Mouse (Mus musculus) macrophage (primary cell): Measurements from ENCODE around the gene Fam111a. TPM values are rescaled to one million over a fixed set of nuclear protein-coding genes. Genes with fewer than 3 reads are reported as not detected.

ENCODE experiments used
- H3K27ac ChIP-seq: fragments of 350-480 bp; formaldehyde crosslinking; 2 replicates; pipeline ENCODE4 v1.9.0; 2021
- H3K36me3 ChIP-seq: fragments of 350-480 bp; formaldehyde crosslinking; 2 replicates; pipeline ENCODE4 v1.9.0; 2021; ENCODE audit errors: inconsistent target
- H3K4me3 ChIP-seq: fragments of 350-480 bp; formaldehyde crosslinking; 2 replicates; pipeline ENCODE4 v1.9.0; 2021; ENCODE audit errors: inconsistent target
- H3K79me2 ChIP-seq: fragments of 350-480 bp; formaldehyde crosslinking; 2 replicates; pipeline ENCODE4 v1.9.0; 2021; ENCODE audit errors: inconsistent target
- WGBS: methylation state at CpG from one replicate; pipeline ENCODE4 v1.1.7; 2026; ENCODE audit warnings: inconsistent platforms; ENCODE audit not compliant: missing documents; 5-methylcytosine and 5-hydroxymethylcytosine counted together
- polyA plus RNA-seq: library from polyadenylated mRNA; stranded (reverse); fragments of 250-400 nt; gene quantifications from 3 replicates; pipeline ENCODE4 v1.2.4, GENCODE M21; 2018; ENCODE audit warnings: inconsistent platforms

The Fam111a gene
- polyA plus RNA-seq, 1 experiment from 2014 or later, result 125 TPM

DNA sequence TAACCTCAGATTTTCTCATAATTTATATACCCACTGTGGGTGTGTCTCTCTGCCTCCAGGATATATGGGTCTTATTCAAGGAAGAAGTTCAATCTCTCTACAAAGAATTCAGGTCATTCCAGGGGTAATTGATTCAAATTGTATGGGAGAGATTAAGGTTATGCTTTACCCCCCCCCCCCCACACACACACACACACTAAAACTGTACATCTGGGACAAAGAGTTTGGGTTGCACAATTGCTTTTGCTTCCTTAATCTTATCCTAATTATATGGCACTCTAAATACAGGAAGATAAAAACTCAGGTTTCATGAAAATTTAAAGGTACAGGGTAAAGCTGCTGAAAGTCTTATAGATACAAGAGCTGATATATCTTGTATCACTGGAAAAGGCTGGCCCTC lies 8.4 kb upstream of the Fam111a start:
- 0 out of 2 replicates have a peak, but pooled peaks cover 5% of the 10 kb centered on the region for H3K36me3 ChIP-seq
- no peak overlapping the region for H3K4me3 ChIP-seq
- H3K79me2 ChIP-seq, result peaks cover 27% of the 10 kb centered on the region; the same call in 1 of the 2 replicates
- no peak overlapping the region for H3K27ac ChIP-seq

DNA sequence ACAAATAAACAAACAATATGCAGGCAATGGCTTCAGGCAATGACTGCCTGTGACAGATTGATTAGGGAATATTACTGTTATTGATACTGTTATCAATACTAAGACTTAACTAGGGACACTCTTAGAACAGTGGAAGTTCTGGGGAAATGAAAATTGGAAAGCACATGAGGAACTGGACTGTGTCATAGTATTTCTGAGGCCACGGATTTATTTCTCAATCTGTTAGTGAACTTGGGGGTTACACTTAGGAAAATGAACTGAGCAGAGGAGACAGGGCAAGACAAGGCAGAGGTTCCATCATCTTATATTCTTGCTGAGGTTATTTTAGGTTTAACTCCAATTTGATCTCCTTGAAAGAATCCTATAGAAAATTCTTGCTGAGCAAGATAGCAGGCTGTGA lies 5.6 kb upstream of the Fam111a start:
- WGBS, result 8% methylated on average over 1 of the region's 1 CpGs
- H3K36me3 ChIP-seq, result no peaks in the 10 kb centered on the region

DNA sequence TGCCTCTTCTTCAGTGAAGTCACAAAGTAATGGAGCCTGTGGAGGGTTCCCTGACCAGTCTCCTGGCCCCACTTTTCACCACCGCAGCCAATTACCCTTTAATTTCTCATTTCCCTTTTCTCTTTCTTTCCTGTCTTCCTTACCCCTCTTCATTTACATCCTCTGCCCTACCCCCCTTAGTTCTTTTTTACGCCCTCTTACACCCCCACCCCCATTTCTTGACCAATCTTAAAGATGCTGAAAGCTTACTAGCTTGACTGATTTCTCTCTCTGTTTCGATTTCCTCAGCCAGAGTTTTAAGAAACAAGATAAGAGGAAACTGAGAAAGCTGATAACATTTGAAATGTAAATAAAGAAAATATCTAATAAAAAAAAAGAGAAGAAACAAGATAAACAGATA lies 4.8 kb upstream of the Fam111a start:
- Histone ChIP-seq H3K4me3 (no peak overlapping the region), H3K27ac (no peak overlapping the region), H3K79me2 (peaks cover 27% of the 10 kb centered on the region; the same call in 1 of the 2 replicates), H3K36me3 (no peaks in the 10 kb centered on the region)
- 55% methylated on average over 3 of the region's 3 CpGs for WGBS

More for the DNA sequence above, 5.6 kb upstream of the Fam111a start:
- Histone ChIP-seq H3K4me3 (no peak overlapping the region), H3K79me2 (peaks cover 27% of the 10 kb centered on the region; the same call in 1 of the 2 replicates), H3K27ac (no peak overlapping the region)

DNA sequence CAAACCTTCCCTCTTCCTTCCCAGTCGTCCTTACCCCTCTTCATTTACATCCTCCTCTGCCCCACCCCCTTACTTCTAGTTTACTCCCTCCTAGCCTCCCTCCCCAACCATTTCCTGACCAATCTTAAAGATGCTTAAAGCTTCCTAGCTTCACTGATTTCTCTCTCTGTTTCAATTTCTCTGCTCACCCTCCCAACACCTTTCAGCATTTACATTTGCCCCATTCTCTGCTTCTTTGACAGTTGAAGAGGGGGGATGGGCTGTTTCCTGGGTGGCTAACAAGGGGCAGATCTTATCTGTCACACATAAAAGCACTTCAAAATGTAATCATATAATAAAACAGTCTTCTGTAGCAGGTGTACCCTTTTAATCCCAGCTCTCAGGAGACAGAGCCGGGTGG lies 3.9 kb upstream of the Fam111a start:
- Histone ChIP-seq H3K79me2 (peaks cover 27% of the 10 kb centered on the region; the same call in 1 of the 2 replicates), H3K36me3 (no peaks in the 10 kb centered on the region), H3K4me3 (no peak overlapping the region), H3K27ac (no peak overlapping the region)
- WGBS, result 75% methylated on average over 1 of the region's 2 CpGs

DNA sequence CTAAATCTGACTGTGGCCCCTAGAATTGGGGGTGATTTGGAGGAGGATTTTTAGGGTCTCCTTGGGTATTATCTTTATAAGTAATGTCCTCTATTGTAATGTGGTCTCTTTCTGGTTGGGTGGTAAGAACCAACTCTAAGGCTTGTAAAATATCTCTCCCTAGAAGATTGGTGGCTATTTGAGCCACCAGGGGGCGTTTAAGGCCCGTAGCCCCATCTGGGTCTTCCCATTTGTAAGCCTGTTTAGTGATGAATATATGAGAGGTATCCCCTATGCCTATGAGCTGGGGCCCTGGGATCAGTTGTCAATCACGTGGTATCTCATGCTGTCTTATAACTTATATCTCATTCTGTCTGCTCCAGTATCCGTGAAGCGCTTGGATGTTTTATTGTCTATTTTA lies 3.6 kb downstream of the Fam111a start:
- Histone ChIP-seq H3K36me3 (no peaks in the 10 kb centered on the region), H3K4me3 (no peak overlapping the region), H3K79me2 (no peaks in the 10 kb centered on the region), H3K27ac (no peak overlapping the region)
- WGBS, result 78% methylated on average over 5 of the region's 5 CpGs

DNA sequence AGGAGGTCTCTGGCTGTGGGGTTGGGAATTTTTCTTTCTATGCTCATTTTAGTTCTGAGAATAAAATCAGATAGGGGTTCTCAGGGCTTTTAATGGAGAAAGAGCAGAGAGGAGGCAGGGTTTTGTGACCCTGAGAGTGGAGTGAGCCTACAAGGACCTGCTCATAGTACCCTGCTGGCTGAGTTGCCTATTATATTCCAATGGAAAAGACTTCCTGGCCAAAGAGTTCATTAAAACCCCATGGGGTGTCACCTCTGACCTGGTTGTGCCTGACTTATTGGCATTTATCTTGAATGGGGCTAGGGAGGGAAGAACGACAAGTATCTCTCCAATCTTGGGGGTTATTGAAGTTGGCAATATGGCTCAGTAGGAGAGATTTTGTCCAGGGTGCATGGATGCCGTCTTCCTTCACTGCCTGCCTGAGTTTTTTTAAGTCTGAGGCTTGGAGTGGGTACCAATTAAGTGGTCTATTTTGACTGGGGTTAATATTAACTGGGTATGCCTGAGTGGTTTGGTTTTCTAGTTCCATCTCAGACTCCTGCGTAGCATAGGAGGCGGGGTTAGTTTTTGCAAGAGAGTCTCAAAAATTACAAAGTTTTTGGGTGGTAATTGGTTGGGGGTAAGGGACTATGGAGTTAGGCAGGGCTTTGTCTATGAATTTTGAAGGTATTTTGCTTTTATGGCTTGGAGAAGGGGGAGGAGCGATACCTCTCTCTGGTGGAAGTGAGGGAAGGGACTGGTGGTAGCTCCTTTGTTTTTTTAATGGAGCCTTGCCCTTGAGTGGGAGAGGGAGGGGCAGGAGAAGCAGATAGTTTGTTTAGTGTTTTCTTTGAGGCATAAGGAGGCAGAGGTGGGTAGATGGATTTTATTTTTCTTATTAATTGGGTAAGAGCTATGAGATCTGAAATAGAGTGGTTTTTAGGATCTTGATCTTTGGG lies 4.7 kb downstream of the Fam111a start:
- H3K36me3 ChIP-seq, result no peaks in the 10 kb centered on the region
- no peak overlapping the region for H3K27ac ChIP-seq
- H3K79me2 ChIP-seq, result no peaks in the 10 kb centered on the region
- 94% methylated on average over 5 of the region's 5 CpGs for WGBS
- H3K4me3 ChIP-seq, result no peak overlapping the region

DNA sequence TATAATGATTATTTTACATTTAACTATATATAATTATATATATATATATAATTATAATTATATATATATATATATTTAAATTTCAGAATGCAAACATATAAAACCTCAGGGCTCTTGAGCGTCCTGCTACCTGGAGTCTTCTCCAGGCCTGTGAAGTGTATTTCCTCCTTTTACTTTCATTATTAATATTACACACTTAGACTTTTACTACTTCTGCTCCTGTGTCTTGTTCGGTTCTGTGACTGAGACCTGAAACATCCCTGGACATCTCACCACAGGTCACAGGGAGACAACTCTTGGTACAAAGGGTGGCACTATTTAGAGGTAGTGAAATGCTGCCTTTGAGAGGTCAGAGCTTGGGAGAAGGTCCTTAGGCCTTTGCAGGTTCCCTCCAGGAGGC lies 10.8 kb downstream of the Fam111a start:
- Histone ChIP-seq H3K27ac (no peak overlapping the region), H3K79me2 (no peaks in the 10 kb centered on the region), H3K4me3 (no peak overlapping the region), H3K36me3 (no peaks in the 10 kb centered on the region)
- 50% methylated on average over 1 of the region's 2 CpGs for WGBS

DNA sequence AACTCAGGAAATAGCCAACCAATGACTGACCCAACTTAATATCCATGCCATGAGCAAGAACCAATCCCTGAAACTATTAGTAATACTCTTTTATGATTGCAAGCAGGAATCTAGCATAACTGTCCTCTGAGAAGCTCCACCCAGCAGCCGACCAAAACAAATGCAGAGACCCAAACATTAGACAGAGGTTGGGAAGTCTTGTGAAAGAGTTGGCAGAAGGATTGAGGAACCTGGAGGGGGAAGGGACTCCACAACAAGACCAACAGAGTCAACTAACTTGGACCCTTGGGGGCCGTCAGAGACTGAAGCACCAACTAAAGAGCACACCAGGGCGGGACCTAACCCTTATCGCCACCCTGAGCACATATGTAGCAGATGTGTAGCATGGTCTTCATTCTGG lies 12.7 kb downstream of the Fam111a start:
- no peaks in the 10 kb centered on the region for H3K79me2 ChIP-seq
- 51% methylated on average over 4 of the region's 4 CpGs for WGBS
- H3K27ac ChIP-seq, result no peak overlapping the region
- no peaks in the 10 kb centered on the region for H3K36me3 ChIP-seq
- H3K4me3 ChIP-seq, result no peak overlapping the region

DNA sequence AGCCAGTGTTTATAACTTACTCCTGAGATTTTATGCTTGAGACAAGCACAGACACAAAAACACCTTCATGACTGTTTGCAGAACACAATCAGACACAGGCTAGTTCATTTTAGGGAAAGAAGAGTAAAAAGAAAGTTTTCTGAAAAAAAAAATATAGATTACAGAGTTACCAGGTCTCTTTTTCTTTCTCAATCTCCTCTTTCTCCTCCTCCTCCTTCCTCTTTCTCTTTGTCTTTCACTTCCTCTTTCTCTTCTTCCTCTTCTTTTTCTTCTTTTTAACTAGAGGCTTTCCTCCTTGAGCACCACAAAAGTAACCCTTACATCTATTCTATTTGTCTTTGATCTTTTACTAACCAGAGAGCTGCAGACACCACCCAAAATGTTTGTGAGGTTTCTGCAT lies 18.7 kb downstream of the Fam111a start:
- Histone ChIP-seq H3K79me2 (no peaks in the 10 kb centered on the region; the same call in 1 of the 2 replicates), H3K36me3 (no peaks in the 10 kb centered on the region), H3K27ac (peak overlapping the region; percentile 32), H3K4me3 (no peak overlapping the region)

DNA sequence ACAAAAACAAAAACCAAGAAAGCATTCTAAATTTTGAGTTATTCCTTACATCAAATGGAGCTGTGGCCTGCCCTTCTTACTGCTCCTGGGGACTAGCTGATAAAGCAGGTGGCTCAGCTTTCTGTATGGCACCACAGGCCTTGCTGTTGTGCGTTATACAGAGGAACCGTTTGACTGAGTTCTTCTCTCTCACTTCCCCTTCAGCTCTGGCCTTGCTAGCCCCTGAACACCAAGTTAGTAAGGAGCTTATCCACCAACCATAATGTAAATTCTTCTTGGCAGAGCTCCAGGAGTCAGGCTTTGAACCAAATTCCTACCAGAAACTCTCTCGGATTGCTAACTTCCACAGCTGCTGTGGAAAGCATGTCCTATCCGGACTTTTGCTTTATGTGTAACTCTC lies 21.5 kb downstream of the Fam111a start:
- Histone ChIP-seq H3K79me2 (no peaks in the 10 kb centered on the region; the same call in 1 of the 2 replicates), H3K4me3 (no peak overlapping the region), H3K27ac (peak overlapping the region; percentile 35), H3K36me3 (no peaks in the 10 kb centered on the region)
- 12% methylated on average over 4 of the region's 4 CpGs for WGBS

DNA sequence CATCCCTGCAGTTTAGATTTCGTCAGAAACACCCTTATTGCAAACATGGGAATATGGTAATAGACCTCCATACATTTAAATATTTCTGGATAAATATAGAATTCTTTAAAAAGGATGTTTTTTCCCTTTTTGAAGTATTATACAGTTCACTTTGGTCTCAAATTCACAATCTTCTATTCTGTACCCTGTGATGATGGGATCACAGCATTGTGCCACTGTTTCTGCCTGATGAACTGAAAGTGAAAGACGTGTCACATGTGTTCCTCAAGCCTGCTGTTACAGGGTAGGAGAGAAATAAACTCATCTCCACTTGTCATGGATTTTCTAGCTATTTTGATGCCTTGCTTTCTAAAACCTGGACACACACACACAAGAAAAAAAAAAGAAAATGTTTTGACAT lies 25.3 kb downstream of the Fam111a start:
- peak overlapping the region; percentile 99 for H3K27ac ChIP-seq
- peaks cover 23% of the 10 kb centered on the region for H3K79me2 ChIP-seq
- WGBS, result 27% methylated on average over 2 of the region's 2 CpGs
- H3K4me3 ChIP-seq, result no peak overlapping the region
- no peaks in the 10 kb centered on the region for H3K36me3 ChIP-seq

DNA sequence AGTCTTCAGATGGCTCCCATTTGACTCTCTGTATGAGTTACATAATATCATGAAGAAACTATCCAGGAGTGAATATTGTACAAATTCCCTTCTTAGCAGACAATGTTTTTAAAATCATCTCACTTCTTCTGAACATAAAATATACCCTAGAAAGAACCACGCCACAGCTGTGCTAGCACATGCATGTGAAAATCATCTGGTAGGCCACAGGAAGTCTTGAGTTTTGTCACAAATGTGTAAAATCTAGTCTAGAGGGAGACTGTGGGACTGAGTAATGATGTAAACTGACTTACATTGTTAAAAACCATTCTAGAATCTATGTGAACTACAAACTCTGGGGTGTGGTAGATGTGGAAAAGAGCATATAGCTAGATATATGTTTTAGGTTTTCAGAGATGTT lies 26.1 kb downstream of the Fam111a start:
- Histone ChIP-seq H3K27ac (peak overlapping the region; percentile 99), H3K4me3 (no peak overlapping the region), H3K36me3 (no peaks in the 10 kb centered on the region), H3K79me2 (peaks cover 31% of the 10 kb centered on the region)
- WGBS, result 69% methylated on average over 1 of the region's 1 CpGs

DNA sequence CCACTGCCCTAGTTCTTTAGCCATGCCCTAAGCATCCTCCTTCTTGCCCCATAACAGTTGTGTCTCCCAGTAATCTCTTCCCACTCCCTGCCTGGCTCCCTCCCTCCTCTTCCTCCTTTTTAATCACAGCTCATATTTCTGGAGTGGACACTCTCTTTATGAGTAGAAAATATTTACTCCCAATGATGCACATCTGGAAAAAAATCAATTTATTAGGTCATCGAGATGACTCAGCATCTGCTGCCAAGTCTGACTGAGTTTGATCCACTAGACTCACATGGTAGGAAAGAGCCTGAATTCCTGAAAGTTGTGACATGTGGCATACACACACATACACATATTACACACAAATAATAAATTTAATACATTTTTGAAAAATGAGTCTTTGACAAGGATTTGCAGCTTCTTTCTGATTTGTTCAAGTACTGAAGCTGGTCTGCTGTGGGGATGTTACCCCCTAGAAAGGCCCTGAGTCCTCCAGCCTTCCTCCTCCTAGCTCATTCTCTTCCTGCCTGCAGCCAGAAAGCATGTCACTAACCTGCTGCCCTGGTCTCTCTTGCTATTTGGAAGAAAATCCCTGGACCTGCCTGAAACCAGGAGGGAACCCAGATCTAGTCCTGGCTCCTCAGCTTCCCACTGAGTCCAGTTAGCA lies 27.2 kb downstream of the Fam111a start:
- Histone ChIP-seq H3K36me3 (peaks cover 9% of the 10 kb centered on the region), H3K4me3 (peak overlapping the region; percentile 88; the same call in 1 of the 2 replicates), H3K27ac (peak overlapping the region; percentile 99), H3K79me2 (peaks cover 42% of the 10 kb centered on the region)
- WGBS, result no CpG with 5 or more reads among the region's 1 CpGs

DNA sequence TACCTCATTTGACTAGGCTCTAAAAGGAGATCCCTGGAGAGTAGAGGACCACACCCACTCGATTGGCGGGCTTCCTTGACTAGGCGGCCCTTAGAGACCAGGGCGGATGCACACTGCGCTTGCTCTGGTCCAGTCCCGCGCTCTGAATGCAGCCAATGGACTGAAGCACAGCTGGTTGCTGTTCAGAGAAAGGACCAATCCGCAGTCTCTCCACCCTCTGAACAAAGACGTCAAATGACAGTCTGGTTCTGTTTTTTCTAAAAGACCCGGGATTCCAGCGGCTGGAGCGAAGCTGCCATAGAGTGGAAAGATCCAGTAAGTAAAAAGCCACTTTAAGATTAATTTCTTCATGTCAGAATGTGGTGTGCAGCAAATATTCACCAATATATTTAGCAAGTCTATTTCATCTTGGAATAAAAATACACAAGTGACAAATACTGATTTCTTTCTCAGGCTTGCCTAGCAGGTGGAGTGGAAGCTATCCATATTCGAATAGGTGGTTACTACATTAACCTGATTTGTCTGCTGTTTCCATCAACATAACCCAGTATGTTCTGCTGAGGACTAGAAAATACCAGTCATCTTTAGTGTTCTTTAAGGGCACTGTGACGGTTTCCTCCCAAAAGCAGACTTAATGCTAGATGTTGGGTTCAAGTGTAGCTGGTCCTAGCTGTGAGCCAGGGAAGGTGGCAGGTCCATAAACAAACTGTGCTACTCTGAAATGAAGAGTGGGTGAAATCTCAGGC lies 27.9 kb downstream of the Fam111a start:
- 3% methylated on average over 14 of the region's 14 CpGs for WGBS
- peaks cover 48% of the 10 kb centered on the region for H3K79me2 ChIP-seq

More for the DNA sequence above, 27.9 kb downstream of the Fam111a start:
- H3K27ac ChIP-seq, result peak overlapping the region; percentile 99
- peaks cover 16% of the 10 kb centered on the region for H3K36me3 ChIP-seq
- peak overlapping the region; percentile 88 for H3K4me3 ChIP-seq
